Comparison of ENCODE assay signal across 8 mouse cellular contexts in the genomic region with DNA sequence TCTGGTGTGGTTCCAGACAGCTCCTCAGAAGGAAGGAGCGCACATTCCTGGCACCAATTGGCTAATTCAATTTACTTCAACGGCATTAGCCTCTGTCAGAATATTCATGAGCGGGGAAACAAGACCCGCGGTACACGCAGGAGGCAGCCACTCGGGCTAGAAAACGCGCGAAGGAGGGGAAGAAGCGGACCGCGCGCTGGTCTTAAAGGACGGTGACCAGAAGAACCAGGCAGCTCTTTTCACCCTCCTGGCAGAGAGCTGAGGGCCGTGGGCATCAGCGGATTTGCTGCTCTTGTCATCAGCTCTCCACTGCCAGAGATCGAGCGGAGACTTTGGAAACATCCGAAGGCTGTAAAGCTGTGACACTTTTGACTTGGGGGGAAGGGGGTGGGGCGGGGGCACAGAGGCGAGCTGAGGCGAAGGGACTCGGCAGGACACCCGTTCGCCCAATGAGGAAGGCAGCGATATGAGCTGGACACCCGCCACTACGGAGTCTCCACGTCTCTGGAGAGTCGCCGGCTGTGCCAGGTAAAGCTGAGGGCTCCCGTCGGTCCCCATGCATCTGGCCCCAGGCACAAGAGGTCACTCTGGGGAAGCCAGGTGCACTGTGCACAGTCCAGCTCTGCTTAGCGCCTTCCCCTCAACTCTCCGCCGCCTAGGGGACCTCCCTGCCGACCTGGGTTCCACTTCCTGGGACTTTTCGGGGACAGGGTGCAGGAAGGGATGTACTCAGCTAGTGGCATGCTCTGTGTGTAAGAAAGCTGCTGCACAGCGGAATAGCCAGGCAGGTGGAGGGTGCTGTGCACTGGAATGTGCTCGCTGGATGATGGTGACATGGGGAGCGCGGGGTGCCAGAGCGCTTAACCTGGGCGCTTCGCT. TPM values are rescaled to one million over a fixed set of nuclear protein-coding genes. Genes with fewer than 3 reads are reported as not detected.
DNase-seq lines count a peak whose midpoint lies in the region; ATAC-seq and TF ChIP-seq lines count a peak whose summit lies in the region.

A gene (plus strand): TSS at position 159 of the 879 bp plus-strand sequence.

- peaks cover 34% of the 10 kb centered on the region for H3K27me3 ChIP-seq in midbrain, embryonic 12.5 days

- TF ChIP-seq CTCF in layer of hippocampus, adult 2 months (conservative IDR thresholded peaks at IDR 0.05): no peak

- H3K9me3 ChIP-seq in midbrain, embryonic 12.5 days: no peaks in the 10 kb centered on the region

- peak in 1 of 2 experiments; percentile 40 for DNase-seq in left cerebral cortex, adult 18-20 months (ENCODE audit: low spot score in 2 of 2)
- DNase-seq in left cerebral cortex, adult 11 months (ENCODE audit: low spot score): no peak
- peak; percentile 69 for DNase-seq in cerebellum, adult 9-11 months
- no peak for DNase-seq in frontal cortex, adult 2 months (ENCODE audit: extremely low spot score in 1 of 2, low spot score in 1 of 2)
- peak in 1 of 2 experiments; percentile 22 for DNase-seq in layer of hippocampus, adult 2 months (ENCODE audit: low spot score in 2 of 2)
- DNase-seq in c-Kit-positive CD71-positive TER-119-positive erythroid progenitor cells, embryonic 14.5 days (ENCODE audit: low spot score): no peak
- DNase-seq in thymus, postnatal 25 days: no peak

- WGBS in midbrain, embryonic 12.5 days: under 1% methylated on average over 46 of the region's 46 CpGs

- peaks cover 9% of the 10 kb centered on the region for H3K4me1 ChIP-seq in midbrain, embryonic 12.5 days

- H3K27ac ChIP-seq in layer of hippocampus, adult 2 months: peak within 1 kb of the TSS; percentile 93
- H3K27ac ChIP-seq in midbrain, embryonic 12.5 days (replicated peaks): no peak within 1 kb of the TSS

- no peaks in the 10 kb centered on the region for H3K36me3 ChIP-seq in midbrain, embryonic 12.5 days

- peak within 1 kb of the TSS; percentile 78 for H3K4me3 ChIP-seq in layer of hippocampus, adult 2 months
- peak within 1 kb of the TSS; percentile 60 for H3K4me3 ChIP-seq in midbrain, embryonic 12.5 days

- H3K4me2 ChIP-seq in midbrain, embryonic 12.5 days (replicated peaks): peak within 1 kb of the TSS; percentile 99

- ATAC-seq in midbrain, embryonic 12.5 days (ENCODE audit: low FRiP score, low read depth): peak; percentile 80

- peak within 1 kb of the TSS; percentile 62 for H3K9ac ChIP-seq in midbrain, embryonic 12.5 days (replicated peaks)

RNA-seq across cellular contexts. Expression of the gene that starts here (rescaled TPM):
- total RNA-seq in left cerebral cortex, adult 18-20 months (2021): 10 to 100 TPM; 18.2 to 18.8 TPM
- 16.6 and 17.8 TPM in 2 replicates for polyA plus RNA-seq in frontal cortex, adult 2 months (2012; rRNA removed)
- total RNA-seq in layer of hippocampus, adult 2 months (2021): 10 to 100 TPM; 12.4 to 12.5 TPM
- 0.69 and 1.0 TPM in 2 replicates for polyA plus RNA-seq in midbrain, embryonic 12.5 days (2016; fragmentation: Nextera tagmentation; extraction: Ambion mirVana)
